Mouse (Mus musculus): ENCODE data around the gene Nos2. TPM values are rescaled to one million over a fixed set of nuclear protein-coding genes. Genes with fewer than 3 reads are reported as not detected.

Nos2 gene
- polyA plus RNA-seq, 1 experiment, result not detected

- H3K27ac ChIP-seq (ENCODE audit: insufficient read depth, low read depth, low read length), result no peak overlapping the region
- H3K4me1 ChIP-seq (ENCODE audit: control insufficient read depth, insufficient read depth, low read length), result peaks cover 11% of the 10 kb centered on the region
- H3K4me3 ChIP-seq (ENCODE audit: insufficient read depth, low read length), result no peak overlapping the region
- TF ChIP-seq POLR2A (IDR thresholded peaks at IDR 0.05; ENCODE audit: borderline replicate concordance, low read depth, low read length) (no peak), CTCF (IDR thresholded peaks at IDR 0.05; ENCODE audit: low read depth, low read length) (no peak)
Observed at GRCm38 (mm10) chr11:78950365-78950764, 29.8 kb downstream of the Nos2 start.

- no peak for TF ChIP-seq CTCF (IDR thresholded peaks at IDR 0.05; ENCODE audit: low read depth, low read length)
- TF ChIP-seq POLR2A (IDR thresholded peaks at IDR 0.05; ENCODE audit: borderline replicate concordance, low read depth, low read length), result no peak
- H3K4me3 ChIP-seq (ENCODE audit: insufficient read depth, low read length), result no peak overlapping the region
- H3K4me1 ChIP-seq (ENCODE audit: control insufficient read depth, insufficient read depth, low read length), result peaks cover 11% of the 10 kb centered on the region
- no peak overlapping the region for H3K27ac ChIP-seq (ENCODE audit: insufficient read depth, low read depth, low read length)
Observed at GRCm38 (mm10) chr11:78952467-78952866, 31.9 kb downstream of the Nos2 start.

GRCm38 (mm10) chr11:78956260-78956659 lies 35.7 kb downstream of the Nos2 start:
- Histone ChIP-seq H3K4me3 (ENCODE audit: insufficient read depth, low read length) (no peak overlapping the region), H3K4me1 (ENCODE audit: control insufficient read depth, insufficient read depth, low read length) (no peaks in the 10 kb centered on the region), H3K27ac (ENCODE audit: insufficient read depth, low read depth, low read length) (no peak overlapping the region)
- peak; percentile 93 for TF ChIP-seq CTCF (IDR thresholded peaks at IDR 0.05; ENCODE audit: low read depth, low read length)
- TF ChIP-seq POLR2A (IDR thresholded peaks at IDR 0.05; ENCODE audit: borderline replicate concordance, low read depth, low read length), result no peak

- no peak overlapping the region for H3K27ac ChIP-seq (ENCODE audit: insufficient read depth, low read depth, low read length)
- TF ChIP-seq POLR2A (IDR thresholded peaks at IDR 0.05; ENCODE audit: borderline replicate concordance, low read depth, low read length) (no peak), CTCF (IDR thresholded peaks at IDR 0.05; ENCODE audit: low read depth, low read length) (no peak)
Observed at GRCm38 (mm10) chr11:78959367-78959766, 38.8 kb downstream of the Nos2 start.

GRCm38 (mm10) chr11:78959841-78960520 lies 39.4 kb downstream of the Nos2 start:
- Histone ChIP-seq H3K4me3 (ENCODE audit: insufficient read depth, low read length) (no peak overlapping the region), H3K4me1 (ENCODE audit: control insufficient read depth, insufficient read depth, low read length) (no peaks in the 10 kb centered on the region), H3K27ac (ENCODE audit: insufficient read depth, low read depth, low read length) (no peak overlapping the region)
- TF ChIP-seq POLR2A (IDR thresholded peaks at IDR 0.05; ENCODE audit: borderline replicate concordance, low read depth, low read length), result no peak
- TF ChIP-seq CTCF (IDR thresholded peaks at IDR 0.05; ENCODE audit: low read depth, low read length), result peak; percentile 16; the same call in 1 of the 2 replicates

More at GRCm38 (mm10) chr11:78959367-78959766, 38.8 kb downstream of the Nos2 start:
- H3K4me1 ChIP-seq (ENCODE audit: control insufficient read depth, insufficient read depth, low read length), result no peaks in the 10 kb centered on the region
- H3K4me3 ChIP-seq (ENCODE audit: insufficient read depth, low read length), result no peak overlapping the region

- H3K27ac ChIP-seq (ENCODE audit: insufficient read depth, low read depth, low read length), result no peak overlapping the region
- no peaks in the 10 kb centered on the region for H3K4me1 ChIP-seq (ENCODE audit: control insufficient read depth, insufficient read depth, low read length)
- no peak for TF ChIP-seq POLR2A (IDR thresholded peaks at IDR 0.05; ENCODE audit: borderline replicate concordance, low read depth, low read length)
- TF ChIP-seq CTCF (IDR thresholded peaks at IDR 0.05; ENCODE audit: low read depth, low read length), result no peak
- no peak overlapping the region for H3K4me3 ChIP-seq (ENCODE audit: insufficient read depth, low read length)
Observed at GRCm38 (mm10) chr11:78961221-78961620, 40.6 kb downstream of the Nos2 start.

- Histone ChIP-seq H3K27ac (ENCODE audit: insufficient read depth, low read depth, low read length) (no peak overlapping the region), H3K4me1 (ENCODE audit: control insufficient read depth, insufficient read depth, low read length) (no peaks in the 10 kb centered on the region), H3K4me3 (ENCODE audit: insufficient read depth, low read length) (no peak overlapping the region)
- no peak for TF ChIP-seq POLR2A (IDR thresholded peaks at IDR 0.05; ENCODE audit: borderline replicate concordance, low read depth, low read length)
- peak; percentile 26; the same call in 1 of the 2 replicates for TF ChIP-seq CTCF (IDR thresholded peaks at IDR 0.05; ENCODE audit: low read depth, low read length)
Observed at GRCm38 (mm10) chr11:78967371-78967770, 46.8 kb downstream of the Nos2 start.

GRCm38 (mm10) chr11:78968121-78968520 lies 47.5 kb downstream of the Nos2 start:
- Histone ChIP-seq H3K27ac (ENCODE audit: insufficient read depth, low read depth, low read length) (no peak overlapping the region), H3K4me1 (ENCODE audit: control insufficient read depth, insufficient read depth, low read length) (no peaks in the 10 kb centered on the region), H3K4me3 (ENCODE audit: insufficient read depth, low read length) (no peak overlapping the region)
- TF ChIP-seq CTCF (IDR thresholded peaks at IDR 0.05; ENCODE audit: low read depth, low read length) (no peak), POLR2A (IDR thresholded peaks at IDR 0.05; ENCODE audit: borderline replicate concordance, low read depth, low read length) (no peak)

- H3K27ac ChIP-seq (ENCODE audit: insufficient read depth, low read depth, low read length), result no peak overlapping the region
- peaks cover 3% of the 10 kb centered on the region; the same call in 1 of the 2 replicates for H3K4me1 ChIP-seq (ENCODE audit: control insufficient read depth, insufficient read depth, low read length)
- no peak for TF ChIP-seq POLR2A (IDR thresholded peaks at IDR 0.05; ENCODE audit: borderline replicate concordance, low read depth, low read length)
- no peak for TF ChIP-seq CTCF (IDR thresholded peaks at IDR 0.05; ENCODE audit: low read depth, low read length)
- no peak overlapping the region for H3K4me3 ChIP-seq (ENCODE audit: insufficient read depth, low read length)
Observed at GRCm38 (mm10) chr11:78971096-78971495, 50.5 kb downstream of the Nos2 start.

- Histone ChIP-seq H3K4me1 (ENCODE audit: control insufficient read depth, insufficient read depth, low read length) (peaks cover 3% of the 10 kb centered on the region; the same call in 1 of the 2 replicates), H3K4me3 (ENCODE audit: insufficient read depth, low read length) (no peak overlapping the region), H3K27ac (ENCODE audit: insufficient read depth, low read depth, low read length) (no peak overlapping the region)
- TF ChIP-seq CTCF (IDR thresholded peaks at IDR 0.05; ENCODE audit: low read depth, low read length) (no peak), POLR2A (IDR thresholded peaks at IDR 0.05; ENCODE audit: borderline replicate concordance, low read depth, low read length) (no peak)
Observed at GRCm38 (mm10) chr11:78971746-78972145, 51.2 kb downstream of the Nos2 start.
